Mouse (Mus musculus) forebrain, postnatal 0 days (tissue): Measurements from ENCODE around the gene Pef1. TPM values are rescaled to one million over a fixed set of nuclear protein-coding genes. Genes with fewer than 3 reads are reported as not detected.

Experiments used
- ATAC-seq: fragments of 200-750 bp; cut with Nextera tagmentation; 2 replicates; pipeline ENCODE4 v1.8.0; 2017; ENCODE audit warnings: mild to moderate bottlenecking, moderate library complexity
- DNase-seq: peaks from one replicate; pipeline ENCODE4 v3.0.0-alpha.2; 2015
- H3K27ac ChIP-seq: fragments of 300-500 bp; sonication (generic); 2 replicates; pipeline ENCODE4 v1.5.1; 2014; ENCODE audit warnings: low read depth, mild to moderate bottlenecking, antibody characterized with exemption, low read length, moderate library complexity, mixed read lengths
- H3K27me3 ChIP-seq: fragments of 300-500 bp; sonication (generic); 2 replicates; pipeline ENCODE4 v1.6.1; 2014; ENCODE audit warnings: mild to moderate bottlenecking, low read length, mixed read lengths; ENCODE audit not compliant: insufficient read depth
- H3K36me3 ChIP-seq: fragments of 300-500 bp; sonication (generic); 2 replicates; pipeline ENCODE4 v1.6.1; 2014; ENCODE audit warnings: mild to moderate bottlenecking, moderate library complexity; ENCODE audit not compliant: insufficient read depth
- H3K4me1 ChIP-seq: fragments of 300-500 bp; sonication (generic); 2 replicates; pipeline ENCODE4 v1.6.1; 2014; ENCODE audit warnings: antibody characterized with exemption; ENCODE audit not compliant: insufficient read depth
- H3K4me2 ChIP-seq: fragments of 300-500 bp; sonication (generic); 2 replicates; pipeline ENCODE4 v1.6.1; 2014; ENCODE audit warnings: low read depth, mild to moderate bottlenecking, moderate library complexity
- H3K4me3 ChIP-seq: fragments of 300-500 bp; sonication (generic); 2 replicates; pipeline ENCODE4 v1.5.1; 2014; ENCODE audit warnings: low read depth, low read length, mixed read lengths
- H3K9ac ChIP-seq: fragments of 300-500 bp; sonication (generic); 2 replicates; pipeline ENCODE4 v1.6.1; 2014; ENCODE audit warnings: mild to moderate bottlenecking
- H3K9me3 ChIP-seq: fragments of 300-500 bp; sonication (generic); 2 replicates; pipeline ENCODE4 v1.6.1; 2016; ENCODE audit warnings: low read length
- CTCF ChIP-seq: sonication (generic); IDR thresholded peaks from 2 replicates; pipeline ENCODE4 v1.5.1; 2016; ENCODE audit warnings: antibody characterized with exemption, control low read depth, low read depth
- WGBS: fragments of 180-500 bp; shearing (Covaris S2); extraction: QIAGEN DNeasy Blood & Tissue Kit; methylation state at CpG from one replicate; pipeline ENCODE4 v1.1.7; 2014; 5-methylcytosine and 5-hydroxymethylcytosine counted together
- polyA plus RNA-seq: library from polyadenylated mRNA; unstranded; fragments of >200 nt; fragmentation: Nextera tagmentation; extraction: Ambion mirVana; gene quantifications from 2 replicates; pipeline ENCODE4 v1.2.1, GENCODE M21; 2015
- total RNA-seq: library from RNA; depleted of rRNA; stranded (reverse); fragments of >200 nt; gene quantifications from 2 replicates; pipeline ENCODE4 v1.2.3, GENCODE M21; 2014

Gene Pef1
- total and polyA plus RNA-seq, 2 experiments from 2014 or later: 51.6 to 58.5 TPM

GRCm38 (mm10) chr4:130078816-130079485 lies 23.4 kb upstream of the Pef1 start:
- Histone ChIP-seq H3K4me2 (no peak overlapping the region), H3K4me3 (no peak overlapping the region), H3K9ac (no peak overlapping the region), H3K27me3 (no peaks in the 10 kb centered on the region), H3K36me3 (no peaks in the 10 kb centered on the region), H3K27ac (no peak overlapping the region), H3K9me3 (no peaks in the 10 kb centered on the region), H3K4me1 (peaks cover 13% of the 10 kb centered on the region)
- WGBS: 42% methylated on average over 17 of the region's 17 CpGs
- ATAC-seq: peak; percentile 25
- TF ChIP-seq CTCF: no peak
- DNase-seq: no peak

- no peak for TF ChIP-seq CTCF
- Histone ChIP-seq H3K27ac (no peak overlapping the region), H3K9ac (no peak overlapping the region), H3K4me1 (peaks cover 13% of the 10 kb centered on the region), H3K4me2 (no peak overlapping the region), H3K36me3 (no peaks in the 10 kb centered on the region), H3K4me3 (no peak overlapping the region), H3K9me3 (no peaks in the 10 kb centered on the region), H3K27me3 (no peaks in the 10 kb centered on the region)
- DNase-seq (no peak), ATAC-seq (no peak)
- 24% methylated on average over 3 of the region's 3 CpGs for WGBS
Observed at GRCm38 (mm10) chr4:130079521-130079920, 22.8 kb upstream of the Pef1 start.

- DNase-seq (peak; percentile 81), ATAC-seq (peak; percentile 85)
- TF ChIP-seq CTCF: 0 out of 2 replicates have a peak, but pooled peaks have one; percentile 25
- H3K4me3 ChIP-seq: no peak overlapping the region
- WGBS: 49% methylated on average over 19 of the region's 19 CpGs
- H3K9ac ChIP-seq: no peak overlapping the region; the same call in 1 of the 2 replicates
- no peaks in the 10 kb centered on the region for H3K27me3 ChIP-seq
- no peaks in the 10 kb centered on the region for H3K36me3 ChIP-seq
- no peak overlapping the region for H3K4me2 ChIP-seq
- peaks cover 13% of the 10 kb centered on the region for H3K4me1 ChIP-seq
- peak overlapping the region; percentile 45; the same call in 1 of the 2 replicates for H3K27ac ChIP-seq
- H3K9me3 ChIP-seq: no peaks in the 10 kb centered on the region
Observed at GRCm38 (mm10) chr4:130081345-130082190, 20.8 kb upstream of the Pef1 start.

GRCm38 (mm10) chr4:130082211-130082610 lies 20.1 kb upstream of the Pef1 start:
- Histone ChIP-seq H3K9ac (no peak overlapping the region), H3K4me2 (no peak overlapping the region), H3K27me3 (no peaks in the 10 kb centered on the region), H3K9me3 (no peaks in the 10 kb centered on the region), H3K4me3 (no peak overlapping the region), H3K4me1 (peaks cover 13% of the 10 kb centered on the region), H3K36me3 (no peaks in the 10 kb centered on the region), H3K27ac (no peak overlapping the region)
- ATAC-seq (no peak), DNase-seq (no peak)
- no peak for TF ChIP-seq CTCF
- WGBS: 29% methylated on average over 9 of the region's 9 CpGs

- TF ChIP-seq CTCF: no peak
- Histone ChIP-seq H3K4me2 (no peak overlapping the region), H3K4me3 (no peak overlapping the region), H3K36me3 (no peaks in the 10 kb centered on the region), H3K27me3 (peaks cover 6% of the 10 kb centered on the region; the same call in 1 of the 2 replicates), H3K4me1 (peaks cover 4% of the 10 kb centered on the region), H3K9me3 (no peaks in the 10 kb centered on the region), H3K9ac (no peak overlapping the region), H3K27ac (no peak overlapping the region)
- no peak for DNase-seq
- ATAC-seq: no peak
- 56% methylated on average over 7 of the region's 7 CpGs for WGBS
Observed at GRCm38 (mm10) chr4:130084331-130084945, 17.9 kb upstream of the Pef1 start.

GRCm38 (mm10) chr4:130085246-130085820 lies 17.0 kb upstream of the Pef1 start:
- H3K9me3 ChIP-seq: no peaks in the 10 kb centered on the region
- H3K27me3 ChIP-seq: peaks cover 6% of the 10 kb centered on the region; the same call in 1 of the 2 replicates
- no peak for TF ChIP-seq CTCF
- no peak overlapping the region for H3K9ac ChIP-seq
- no peak for DNase-seq
- no peak overlapping the region for H3K4me3 ChIP-seq
- no peak overlapping the region for H3K27ac ChIP-seq
- no peak overlapping the region for H3K4me2 ChIP-seq
- no peaks in the 10 kb centered on the region for H3K36me3 ChIP-seq
- peaks cover 4% of the 10 kb centered on the region for H3K4me1 ChIP-seq
- no peak for ATAC-seq
- WGBS: 61% methylated on average over 12 of the region's 12 CpGs
